Mouse (Mus musculus) embryonic facial prominence, embryonic 11.5 days (tissue): ENCODE data around the gene Capzb. TPM values are rescaled to one million over a fixed set of nuclear protein-coding genes. Genes with fewer than 3 reads are reported as not detected.

ENCODE experiments used
- ATAC-seq: fragments of 200-750 bp; cut with Nextera tagmentation; replicated peaks from 2 replicates; pipeline ENCODE4 v1.8.0; 2017; ENCODE audit warnings: low read depth; ENCODE audit not compliant: insufficient number of reproducible peaks, low FRiP score, low TSS enrichment
- DNase-seq: peaks from one replicate; pipeline ENCODE4 v3.0.0-alpha.2; 2015; ENCODE audit warnings: low spot score
- H3K27ac ChIP-seq: fragments of 300-500 bp; sonication (generic); replicated peaks from 2 replicates; pipeline ENCODE4 v1.5.1; 2014; ENCODE audit warnings: mild to moderate bottlenecking, low read depth, low read length, control low read depth
- H3K27me3 ChIP-seq: fragments of 300-500 bp; sonication (generic); 2 replicates; pipeline ENCODE4 v1.6.1; 2014; ENCODE audit warnings: mild to moderate bottlenecking, low read length, moderate library complexity, mixed read lengths; ENCODE audit not compliant: control insufficient read depth, insufficient read depth
- H3K36me3 ChIP-seq: fragments of 300-500 bp; sonication (generic); replicated peaks from 2 replicates; pipeline ENCODE4 v1.6.1; 2014; ENCODE audit warnings: low read depth, mild to moderate bottlenecking, low read length, moderate library complexity, mixed read lengths; ENCODE audit not compliant: control insufficient read depth, insufficient read depth
- H3K4me1 ChIP-seq: fragments of 300-500 bp; sonication (generic); 2 replicates; pipeline ENCODE4 v1.6.1; 2014; ENCODE audit warnings: low read length, mixed read lengths; ENCODE audit not compliant: control insufficient read depth, insufficient read depth
- H3K4me2 ChIP-seq: fragments of 300-500 bp; sonication (generic); 2 replicates; pipeline ENCODE4 v1.6.1; 2014; ENCODE audit warnings: low read depth, mild to moderate bottlenecking, control low read depth, low read length, moderate library complexity
- H3K4me3 ChIP-seq: fragments of 300-500 bp; sonication (generic); 2 replicates; pipeline ENCODE4 v1.5.1; 2014; ENCODE audit warnings: low read depth, low read length, control low read depth
- H3K9ac ChIP-seq: fragments of 300-500 bp; sonication (generic); replicated peaks from 2 replicates; pipeline ENCODE4 v1.6.1; 2014; ENCODE audit warnings: mild to moderate bottlenecking, control low read depth, low read length
- H3K9me3 ChIP-seq: fragments of 300-500 bp; sonication (generic); replicated peaks from 2 replicates; pipeline ENCODE4 v1.6.1; 2016; ENCODE audit warnings: mild to moderate bottlenecking, low read length, inconsistent platforms, mixed read lengths; ENCODE audit not compliant: control insufficient read depth
- WGBS: fragments of 180-500 bp; shearing (Covaris S2); extraction: QIAGEN DNeasy Blood & Tissue Kit; methylation state at CpG from one replicate; pipeline ENCODE4 v1.1.7; 2014; 5-methylcytosine and 5-hydroxymethylcytosine counted together
- polyA plus RNA-seq: library from polyadenylated mRNA; unstranded; fragments of >200 nt; fragmentation: Nextera tagmentation; extraction: Ambion mirVana; gene quantifications from 2 replicates; pipeline ENCODE4 v1.2.1, GENCODE M21; 2014

Capzb gene
- polyA plus RNA-seq, 1 experiment from 2014 or later = 314 TPM

DNA sequence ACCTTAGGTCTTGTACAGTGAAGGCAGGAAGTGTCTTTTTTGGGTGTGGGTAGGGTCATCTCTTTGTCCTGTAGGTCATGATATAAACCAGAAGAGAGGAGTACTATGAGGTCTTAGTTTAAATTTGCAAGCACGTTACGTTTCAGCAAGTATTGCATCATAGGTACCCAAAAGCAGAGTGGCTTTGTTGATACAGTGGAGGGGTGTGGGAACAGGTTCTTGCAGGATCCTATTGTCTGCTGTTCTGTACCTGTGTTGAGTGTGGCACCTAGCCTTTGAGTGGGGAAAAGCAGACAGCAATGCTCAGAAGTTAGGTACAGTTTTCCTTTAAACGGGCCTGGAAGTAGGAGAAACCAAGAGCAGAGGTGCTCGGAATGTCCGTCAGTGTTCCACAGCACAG, 36.6 kb downstream of the Capzb start:
- ATAC-seq = no peak
- H3K27ac ChIP-seq = no peak overlapping the region; the same call in 1 of the 2 replicates
- WGBS = 88% methylated on average over 5 of the region's 5 CpGs
- H3K4me3 ChIP-seq = no peak overlapping the region
- H3K4me2 ChIP-seq = no peak overlapping the region
- no peak overlapping the region for H3K9ac ChIP-seq
- H3K27me3 ChIP-seq = no peaks in the 10 kb centered on the region
- H3K4me1 ChIP-seq = peaks cover 3% of the 10 kb centered on the region
- no peak for DNase-seq
- H3K36me3 ChIP-seq = no peaks in the 10 kb centered on the region
- no peaks in the 10 kb centered on the region for H3K9me3 ChIP-seq

DNA sequence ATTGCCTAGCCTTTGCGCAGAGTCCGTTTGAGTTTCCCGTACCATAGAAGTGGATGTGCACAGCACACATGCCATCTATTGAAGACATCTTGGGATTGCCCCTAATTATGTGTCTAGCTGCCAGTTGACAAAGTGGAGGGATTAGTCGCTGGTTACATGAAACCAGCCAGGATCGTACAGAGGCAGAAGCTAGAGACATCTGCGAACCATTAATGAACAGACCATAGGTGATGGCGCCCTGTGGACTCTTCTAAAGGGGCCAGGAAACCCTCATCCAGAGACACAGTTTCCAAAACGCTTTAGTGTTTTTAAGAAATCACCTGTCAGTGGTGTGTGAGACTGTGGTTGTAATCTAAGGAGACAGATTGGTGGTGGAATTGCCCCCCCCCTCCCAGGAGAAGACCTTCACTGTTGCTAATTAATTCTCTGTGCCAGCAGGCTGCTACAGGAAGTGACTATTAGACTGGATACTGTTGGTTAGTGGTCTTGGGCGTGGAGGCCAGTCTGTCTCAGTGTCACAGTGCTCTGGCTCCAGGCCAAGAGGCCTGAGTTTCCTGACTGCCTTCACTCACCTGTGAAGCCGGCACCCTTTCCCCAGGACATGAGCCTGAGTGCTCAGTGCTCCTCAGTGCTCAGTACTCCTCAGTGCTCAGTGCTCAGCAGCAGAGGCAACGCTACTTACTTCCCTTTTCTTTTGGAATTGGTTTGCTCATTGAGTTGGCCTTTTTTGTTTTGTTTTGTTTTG, 37.8 kb downstream of the Capzb start:
- 24% methylated on average over 11 of the region's 11 CpGs for WGBS
- Histone ChIP-seq H3K4me2 (no peak overlapping the region), H3K4me3 (no peak overlapping the region), H3K36me3 (no peaks in the 10 kb centered on the region), H3K4me1 (peaks cover 3% of the 10 kb centered on the region), H3K9me3 (no peaks in the 10 kb centered on the region), H3K27me3 (no peaks in the 10 kb centered on the region), H3K9ac (no peak overlapping the region), H3K27ac (peak overlapping the region; percentile 9; the same call in 1 of the 2 replicates)
- no peak for ATAC-seq
- peak; percentile 76 for DNase-seq

DNA sequence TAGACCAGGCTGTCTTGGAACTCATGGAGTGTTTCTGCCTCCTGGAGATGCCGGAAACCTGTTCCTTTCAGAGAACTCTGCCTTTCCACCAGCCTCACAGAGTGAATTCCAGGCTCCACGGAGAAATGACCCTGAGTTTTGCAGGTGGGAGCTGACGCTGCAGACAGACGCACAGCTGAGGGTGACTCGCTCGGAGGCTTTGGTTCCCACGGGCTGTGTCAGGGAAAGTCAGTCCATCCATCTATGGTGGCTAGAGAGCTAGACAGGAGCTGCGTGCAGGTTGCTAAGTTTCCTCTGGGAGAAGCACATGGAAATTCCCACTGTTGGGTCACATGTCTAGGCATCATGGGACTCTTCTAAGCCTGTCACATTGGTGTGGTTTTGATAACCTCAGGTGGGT, 38.5 kb downstream of the Capzb start:
- Histone ChIP-seq H3K27ac (no peak overlapping the region; the same call in 1 of the 2 replicates), H3K4me3 (no peak overlapping the region), H3K9ac (no peak overlapping the region), H3K9me3 (no peaks in the 10 kb centered on the region), H3K36me3 (no peaks in the 10 kb centered on the region), H3K4me1 (peaks cover 3% of the 10 kb centered on the region), H3K4me2 (no peak overlapping the region), H3K27me3 (no peaks in the 10 kb centered on the region)
- WGBS = 70% methylated on average over 8 of the region's 8 CpGs
- DNase-seq = no peak
- ATAC-seq = no peak

DNA sequence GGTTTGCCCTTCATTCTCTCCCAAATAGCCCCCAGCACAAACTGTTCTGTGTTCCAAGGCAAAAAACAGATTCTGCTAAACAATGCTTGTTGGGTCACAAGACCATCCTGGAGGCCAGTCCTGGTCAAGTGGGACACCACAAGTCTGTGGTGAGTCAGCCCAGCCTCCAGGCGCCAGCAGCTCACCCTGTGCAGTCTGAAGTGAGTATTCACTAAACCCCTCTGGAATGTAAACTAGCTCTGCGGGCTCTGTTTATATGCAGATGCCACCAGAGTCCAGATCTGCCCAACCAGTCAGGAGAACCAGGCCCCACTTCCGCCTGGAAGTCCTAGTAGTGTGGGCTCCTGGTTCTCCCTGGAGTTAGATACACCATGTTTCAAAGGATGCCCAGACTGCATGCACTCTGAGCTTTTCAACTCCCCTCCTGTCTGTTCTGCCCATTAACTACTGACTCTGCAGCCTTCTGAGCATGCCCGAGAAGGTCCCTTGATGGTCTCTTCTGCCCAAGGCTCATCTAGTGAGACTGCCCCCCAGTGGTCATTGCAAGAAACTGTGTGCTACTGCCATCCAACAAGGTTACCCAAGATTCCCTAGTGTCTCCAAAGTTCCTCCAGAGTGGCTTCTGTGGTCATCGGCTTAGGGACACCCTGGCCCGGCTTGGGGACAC, 39.9 kb downstream of the Capzb start:
- ATAC-seq (no peak), DNase-seq (peak; percentile 72)
- no peaks in the 10 kb centered on the region for H3K36me3 ChIP-seq
- 46% methylated on average over 6 of the region's 6 CpGs for WGBS
- no peaks in the 10 kb centered on the region for H3K27me3 ChIP-seq
- H3K4me1 ChIP-seq = peaks cover 3% of the 10 kb centered on the region
- H3K9ac ChIP-seq = no peak overlapping the region
- no peaks in the 10 kb centered on the region for H3K9me3 ChIP-seq
- H3K4me3 ChIP-seq = no peak overlapping the region
- no peak overlapping the region for H3K4me2 ChIP-seq
- H3K27ac ChIP-seq = no peak overlapping the region; the same call in 1 of the 2 replicates

DNA sequence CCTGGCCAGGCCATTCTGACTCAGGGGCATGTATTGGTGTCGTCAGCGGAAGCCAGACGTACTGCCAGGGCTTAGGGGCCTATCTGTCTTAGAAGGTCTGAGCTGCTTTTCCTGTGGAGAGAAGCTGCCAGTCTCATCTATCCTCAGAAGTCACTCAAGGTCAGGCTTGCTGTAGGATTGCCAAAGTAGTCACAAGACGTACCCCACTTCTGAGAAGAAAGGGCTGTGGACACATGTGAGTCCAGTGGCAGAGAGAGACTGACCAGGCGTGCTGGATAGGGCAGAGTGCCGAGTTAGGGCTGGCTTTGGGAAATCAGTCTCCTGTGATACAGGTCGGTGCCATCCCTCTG, 40.4 kb downstream of the Capzb start:
- Histone ChIP-seq H3K27me3 (no peaks in the 10 kb centered on the region), H3K4me1 (peaks cover 5% of the 10 kb centered on the region), H3K9ac (no peak overlapping the region), H3K4me3 (no peak overlapping the region), H3K9me3 (no peaks in the 10 kb centered on the region), H3K4me2 (no peak overlapping the region), H3K27ac (no peak overlapping the region), H3K36me3 (no peaks in the 10 kb centered on the region)
- WGBS = 92% methylated on average over 7 of the region's 7 CpGs
- no peak for DNase-seq
- ATAC-seq = no peak

DNA sequence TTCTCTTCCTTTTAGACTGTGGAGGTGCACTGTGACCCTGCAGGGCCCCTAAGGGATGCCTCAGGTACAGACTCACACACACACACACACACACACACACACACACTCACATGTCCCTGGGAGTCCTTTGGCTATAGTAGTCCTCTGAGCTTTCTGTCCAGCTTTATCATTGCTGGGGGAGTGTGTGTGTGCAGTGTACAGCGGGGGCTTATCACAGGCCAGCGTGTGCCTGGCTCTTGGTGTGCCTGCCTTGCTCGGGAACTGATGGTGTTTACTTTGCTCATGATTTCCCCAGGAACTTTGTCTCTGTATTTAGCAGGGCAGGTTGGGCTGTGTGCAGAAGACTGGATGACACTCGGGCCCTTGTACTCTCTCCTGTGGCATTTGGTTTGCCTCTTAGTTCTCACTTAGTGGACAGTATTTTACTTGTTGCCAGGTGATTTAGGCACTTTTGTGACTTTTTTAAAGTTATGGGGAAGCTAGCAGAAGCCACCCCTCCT, 41.1 kb downstream of the Capzb start:
- Histone ChIP-seq H3K4me2 (no peak overlapping the region), H3K4me3 (no peak overlapping the region), H3K4me1 (peaks cover 5% of the 10 kb centered on the region), H3K27ac (no peak overlapping the region), H3K27me3 (no peaks in the 10 kb centered on the region), H3K36me3 (no peaks in the 10 kb centered on the region), H3K9me3 (no peaks in the 10 kb centered on the region), H3K9ac (no peak overlapping the region)
- ATAC-seq = no peak
- DNase-seq = no peak
- 91% methylated on average over 4 of the region's 4 CpGs for WGBS

DNA sequence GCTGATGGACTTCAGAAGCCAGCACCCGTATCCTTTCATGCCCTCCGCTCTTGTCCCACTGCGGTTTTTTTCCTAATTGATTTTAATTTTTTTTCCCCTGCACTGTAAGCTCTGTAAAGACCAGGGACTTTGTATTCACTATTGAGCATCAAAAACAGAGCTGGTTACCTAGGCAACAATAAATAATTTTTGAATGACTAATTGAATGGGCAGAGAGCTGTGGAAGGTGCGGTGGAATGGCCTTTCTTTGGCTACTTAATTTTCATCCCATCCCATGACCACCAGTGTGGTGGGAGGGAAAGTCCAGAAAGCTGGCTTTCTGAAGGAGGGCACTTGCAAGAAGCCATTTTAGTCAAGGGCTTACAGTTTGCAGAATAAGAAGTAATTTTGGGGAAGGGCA, 41.6 kb downstream of the Capzb start:
- Histone ChIP-seq H3K9me3 (no peaks in the 10 kb centered on the region), H3K9ac (no peak overlapping the region), H3K27me3 (no peaks in the 10 kb centered on the region), H3K27ac (no peak overlapping the region), H3K4me3 (no peak overlapping the region), H3K4me1 (peaks cover 5% of the 10 kb centered on the region), H3K36me3 (no peaks in the 10 kb centered on the region), H3K4me2 (no peak overlapping the region)
- DNase-seq = no peak
- ATAC-seq = no peak
- 90% methylated on average over 4 of the region's 4 CpGs for WGBS

DNA sequence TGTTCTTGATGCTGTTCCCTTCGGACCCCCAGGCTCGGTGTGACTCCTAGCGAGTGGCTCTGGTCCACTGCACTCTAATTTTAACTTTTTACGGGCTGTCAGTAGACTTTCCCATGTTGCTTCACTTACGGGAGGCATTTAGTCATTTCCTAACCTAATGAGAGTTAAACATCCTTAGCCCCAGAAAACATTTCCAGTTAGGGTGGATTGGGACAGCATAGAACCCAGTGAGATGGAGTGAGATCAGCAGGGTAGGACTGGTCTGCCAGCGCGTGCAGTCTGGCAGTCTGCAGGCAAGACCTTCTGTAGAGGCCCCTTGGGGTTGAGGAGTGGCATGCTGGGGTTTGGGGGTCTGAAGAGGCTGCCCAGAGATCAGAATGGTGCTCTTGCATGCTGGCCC, 42.9 kb downstream of the Capzb start:
- Histone ChIP-seq H3K4me3 (no peak overlapping the region), H3K27me3 (no peaks in the 10 kb centered on the region), H3K9ac (no peak overlapping the region), H3K4me2 (no peak overlapping the region), H3K27ac (no peak overlapping the region), H3K4me1 (peaks cover 5% of the 10 kb centered on the region), H3K9me3 (no peaks in the 10 kb centered on the region), H3K36me3 (peaks cover 3% of the 10 kb centered on the region; the same call in 1 of the 2 replicates)
- whole genome bisulfite sequencing = 86% methylated on average over 7 of the region's 7 CpGs
- no peak for ATAC-seq
- no peak for DNase-seq
